Mouse (Mus musculus) layer of hippocampus, adult 8-10 months (tissue): ENCODE measurements around the gene Fga. TPM values are rescaled to one million over a fixed set of nuclear protein-coding genes. Genes with fewer than 3 reads are reported as not detected.

Experiments used
- total RNA-seq, 4 experiments: library from RNA; stranded (reverse); gene quantifications; 2 replicates each; pipeline ENCODE4 v1.2.4; 2022

Gene Fga
- total RNA-seq, 4 experiments from 2014 or later, result not detected

Other genes with a start within 250 kb of the Fga start
- 1 to 10 TPM in 2 of 4 experiments, under 1 TPM in 2; 0.64 to 1.7 (median 1.2) TPM for gene Rbm46, start 149.6 kb upstream of the Fga start, total RNA-seq
- gene Lrat, start 122.1 kb upstream of the Fga start, total RNA-seq, result under 1 TPM; 0.06 to 0.08 (median 0.07) TPM
- not detected for gene Fgg, start 18.4 kb upstream of the Fga start, total RNA-seq
- not detected for gene Fgb, start 23.8 kb downstream of the Fga start, total RNA-seq
- 10 to 100 TPM; 48.1 to 52.8 (median 49.0) TPM for gene Plrg1, start 29.4 kb downstream of the Fga start, total RNA-seq
- 1 to 10 TPM; 3.3 to 4.8 (median 4.4) TPM for gene Dchs2, start 101.9 kb downstream of the Fga start, total RNA-seq